Mouse (Mus musculus) cerebellum, postnatal 4 days (tissue): ENCODE results near the gene Zfp609.

Experiments
- DNase-seq, 2 experiments: peaks; one replicate each; pipeline ENCODE4 v3.0.0; 2022; ENCODE audit warnings: low spot score in 2 of 2, mixed read lengths in 1 of 2

Gene Zfp609

DNA sequence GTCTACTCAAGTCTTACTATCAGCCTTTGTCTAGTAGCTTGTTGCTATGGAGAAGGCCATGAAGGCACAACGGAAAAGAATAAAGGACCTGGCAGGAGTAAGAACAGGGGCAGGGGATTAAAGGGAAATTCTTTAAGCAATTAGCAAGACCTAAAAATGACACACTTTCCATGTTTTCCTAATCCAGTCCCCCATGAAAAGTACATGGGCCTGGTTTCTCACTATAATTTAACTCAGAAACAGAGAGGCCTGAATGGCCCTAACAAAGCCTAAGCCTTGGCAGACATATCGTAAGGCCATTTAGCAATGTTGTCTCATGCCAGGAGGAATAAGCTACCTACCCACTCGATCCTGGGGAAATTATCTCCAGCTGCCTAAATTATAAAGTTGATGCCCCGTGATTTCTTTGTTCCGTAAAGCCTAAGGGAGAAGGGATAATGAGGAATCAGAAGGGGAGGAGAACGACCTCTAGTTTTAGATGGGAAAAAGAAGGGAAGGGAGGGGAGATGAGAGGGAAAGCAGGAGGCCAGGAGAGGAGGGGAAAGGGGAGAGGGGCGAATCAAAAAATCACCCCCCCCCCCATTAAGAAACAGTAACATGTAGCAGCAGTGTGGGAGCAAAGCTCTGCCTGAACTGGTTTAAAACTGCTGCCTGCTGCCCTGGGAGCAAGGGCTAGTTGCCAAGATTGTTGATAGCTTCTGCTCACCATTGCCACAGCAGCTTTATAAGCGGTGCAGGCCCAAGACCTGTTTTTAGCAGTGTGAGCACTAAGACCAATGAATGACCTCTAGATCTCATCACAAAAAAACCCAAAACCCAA, 102.7 kb downstream of the Zfp609 start:
- DNase-seq, result peak in 1 of 2 experiments; percentile 30

DNA sequence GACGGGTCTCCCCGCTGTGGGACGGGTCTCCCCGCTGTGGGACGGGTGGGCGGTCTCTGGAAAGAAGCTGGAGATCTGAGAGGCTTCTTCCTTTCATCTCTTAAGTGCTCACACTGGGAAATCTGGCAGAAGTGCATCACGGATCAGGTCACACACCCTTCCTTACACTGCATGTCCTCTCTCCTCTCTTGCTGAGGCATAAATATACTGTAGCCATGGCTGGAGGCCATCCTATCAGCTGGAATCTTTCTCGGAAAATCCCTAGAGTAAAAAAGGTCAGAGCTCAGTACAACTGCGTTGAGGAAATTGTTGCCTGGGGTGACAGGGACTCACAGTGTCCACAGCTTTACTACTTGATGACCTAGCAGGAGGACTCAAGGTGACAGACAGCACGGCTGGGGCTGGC, 106.2 kb downstream of the Zfp609 start:
- no peak for DNase-seq

DNA sequence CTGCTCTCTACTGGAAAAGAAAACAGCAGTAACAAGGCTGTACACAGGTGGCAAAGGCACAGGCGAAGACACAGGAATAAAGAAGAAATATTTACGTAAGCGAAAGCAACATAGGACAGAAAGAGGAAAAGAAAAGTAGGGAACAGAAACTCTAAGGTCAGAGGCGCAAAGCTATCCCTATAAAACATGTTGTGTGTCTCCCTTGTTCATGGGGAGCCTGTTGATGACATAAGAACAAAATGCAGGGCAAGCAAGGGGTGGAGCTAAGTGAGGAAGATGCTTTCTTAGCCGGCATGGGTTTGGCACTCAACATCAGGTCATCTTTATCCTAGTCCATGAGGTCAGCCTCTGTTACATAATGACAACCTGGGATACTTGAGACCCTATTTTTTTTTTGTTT, 109.2 kb downstream of the Zfp609 start:
- DNase-seq, result no peak

DNA sequence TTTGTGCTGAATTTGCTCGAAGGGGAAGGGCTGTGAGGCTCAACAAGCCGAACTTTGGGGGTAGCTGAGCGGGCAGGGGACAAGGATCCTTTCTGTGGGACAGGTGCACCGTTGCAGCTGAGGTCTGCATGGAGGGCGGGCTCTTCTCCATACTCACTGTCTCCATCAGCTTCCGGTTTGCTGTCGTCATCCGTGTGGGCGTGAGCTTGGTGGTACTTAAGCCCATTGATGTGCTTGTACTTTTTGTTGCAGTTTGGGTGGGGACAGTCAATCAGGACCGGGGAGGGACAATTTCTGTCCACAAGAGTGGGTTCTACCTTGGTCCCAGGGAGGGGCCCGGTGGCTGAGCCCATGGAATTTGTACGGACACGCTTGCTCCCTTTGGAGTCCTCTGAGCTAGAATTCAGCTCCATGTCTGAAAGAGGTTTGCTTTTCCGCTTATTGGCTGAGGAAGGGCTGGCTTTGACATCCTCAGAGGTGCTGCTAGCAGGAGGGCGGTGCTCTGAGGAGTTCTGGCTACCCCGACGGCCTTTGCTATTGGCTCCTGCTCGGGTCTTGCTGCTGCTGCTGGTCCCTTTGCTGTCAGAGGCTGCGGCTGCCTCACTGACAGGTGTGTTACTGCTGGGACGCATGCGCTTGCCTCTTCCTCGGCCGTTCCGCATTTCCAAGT, 123.3 kb downstream of the Zfp609 start:
- no peak for DNase-seq

DNA sequence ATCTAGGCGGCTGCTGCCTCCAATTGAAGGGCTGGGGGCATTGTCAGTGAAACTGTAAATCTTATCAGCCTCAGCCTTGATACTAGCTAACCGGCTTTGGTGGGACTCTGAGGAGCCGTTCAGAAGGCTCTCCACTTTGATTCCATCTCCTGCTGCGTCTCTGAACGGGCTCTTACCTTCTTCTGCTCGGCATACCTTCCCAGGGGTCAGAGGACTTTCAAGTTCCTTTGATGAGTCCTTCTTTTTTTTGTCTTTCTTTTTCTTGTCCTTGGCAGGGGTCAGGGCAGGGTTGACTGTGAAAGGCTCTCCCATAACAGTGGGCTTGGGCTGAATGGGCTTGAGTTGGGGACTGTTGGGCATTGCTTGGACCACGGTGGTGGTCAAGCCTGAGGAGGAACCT, 124.1 kb downstream of the Zfp609 start:
- DNase-seq, result no peak

DNA sequence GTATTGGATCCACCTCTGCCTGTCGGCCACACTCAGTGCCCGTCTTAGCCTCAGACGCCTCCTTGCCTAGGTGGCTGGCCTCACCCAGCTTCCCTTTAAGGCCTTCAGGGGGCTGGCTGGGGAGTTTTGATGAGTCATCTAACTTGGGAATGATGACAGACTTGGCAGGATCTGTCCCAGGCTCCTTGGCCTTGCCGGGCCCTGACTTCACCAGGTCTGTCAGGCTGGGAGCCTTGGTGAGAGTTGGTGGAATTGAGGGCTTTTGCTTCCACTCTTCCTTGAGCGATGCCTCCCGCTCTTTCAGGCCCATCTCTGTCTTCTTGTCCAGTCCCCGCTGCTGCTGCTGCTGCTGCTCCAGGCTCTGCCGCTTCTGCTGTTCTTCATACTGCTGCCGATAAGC, 125.1 kb downstream of the Zfp609 start:
- DNase-seq, result no peak

DNA sequence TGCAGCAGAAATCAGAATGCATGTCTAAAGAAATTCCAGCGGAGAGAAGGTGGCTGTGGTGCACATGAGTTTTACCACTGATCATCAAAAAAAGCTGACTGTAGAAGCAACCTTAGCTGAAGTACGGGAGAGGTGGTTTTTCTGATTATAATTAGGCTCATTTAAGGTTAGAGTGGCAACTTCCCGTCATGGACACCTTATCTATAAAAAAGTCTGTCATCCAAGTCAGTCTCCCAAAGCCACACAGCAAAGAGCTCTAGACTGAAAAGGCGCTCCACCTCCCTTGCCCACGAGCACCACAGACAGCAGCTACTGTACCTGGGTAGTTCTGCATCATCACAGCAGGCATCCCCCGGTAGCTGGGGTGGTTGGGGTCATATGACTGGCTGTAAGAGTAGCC, 126.9 kb downstream of the Zfp609 start:
- no peak for DNase-seq

DNA sequence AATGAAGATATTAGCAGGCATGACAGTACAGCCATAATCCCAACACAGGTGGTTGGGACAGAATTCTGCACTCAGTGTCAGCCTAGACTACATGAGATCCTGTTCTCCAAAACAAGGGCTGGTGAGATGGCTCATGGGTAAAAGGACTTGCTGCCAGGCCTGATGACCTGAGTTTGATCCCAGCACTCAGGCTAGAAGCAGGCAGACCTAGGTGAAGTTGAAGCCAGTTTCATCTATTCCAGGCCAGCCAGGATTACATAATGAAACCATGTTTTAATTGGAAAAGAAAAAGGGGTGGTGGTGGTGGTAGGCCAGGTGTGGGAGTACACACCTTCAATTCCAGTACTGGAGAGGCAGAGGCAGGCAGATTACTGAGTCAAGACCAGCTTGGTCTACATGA, 129.4 kb downstream of the Zfp609 start:
- no peak for DNase-seq

DNA sequence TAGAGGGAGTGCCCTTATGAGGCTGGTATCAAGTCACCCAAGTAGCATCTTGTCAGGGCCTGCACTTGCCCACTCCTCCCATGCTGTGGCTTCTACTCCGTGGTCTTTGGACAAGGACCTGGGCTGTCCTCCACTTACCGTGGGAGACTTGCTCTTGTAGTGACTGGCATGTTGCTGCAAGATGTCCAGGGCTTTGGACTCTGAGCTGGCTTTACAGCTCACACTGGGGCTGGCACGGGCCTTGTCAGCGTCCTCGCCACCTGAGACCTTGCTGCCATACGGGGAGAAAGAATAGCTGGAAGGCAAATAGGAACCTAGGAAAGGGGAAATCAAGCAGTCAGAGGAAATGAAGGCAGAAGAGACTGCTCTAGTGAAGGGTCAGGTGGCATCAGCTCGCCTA, 130.0 kb downstream of the Zfp609 start:
- DNase-seq, result no peak

DNA sequence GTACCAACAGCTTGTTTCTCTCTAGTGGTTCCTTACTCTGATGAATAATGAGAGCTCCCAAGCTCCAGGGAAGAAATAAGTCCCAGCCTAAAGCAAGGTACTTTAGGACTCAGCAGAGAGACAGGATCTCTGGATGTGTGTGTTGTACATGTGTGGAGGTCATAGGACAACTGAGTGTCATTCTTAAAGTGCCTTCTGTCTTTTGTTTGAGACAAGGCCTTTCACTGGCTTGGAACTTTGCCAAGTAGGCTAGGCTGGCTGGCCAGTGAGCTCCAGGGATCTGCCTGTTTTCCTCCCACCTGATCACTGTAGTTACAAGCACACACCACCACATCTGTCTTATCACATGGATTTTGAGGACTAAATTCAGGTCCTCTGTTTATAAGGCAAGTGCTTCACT, 131.0 kb downstream of the Zfp609 start:
- no peak for DNase-seq

DNA sequence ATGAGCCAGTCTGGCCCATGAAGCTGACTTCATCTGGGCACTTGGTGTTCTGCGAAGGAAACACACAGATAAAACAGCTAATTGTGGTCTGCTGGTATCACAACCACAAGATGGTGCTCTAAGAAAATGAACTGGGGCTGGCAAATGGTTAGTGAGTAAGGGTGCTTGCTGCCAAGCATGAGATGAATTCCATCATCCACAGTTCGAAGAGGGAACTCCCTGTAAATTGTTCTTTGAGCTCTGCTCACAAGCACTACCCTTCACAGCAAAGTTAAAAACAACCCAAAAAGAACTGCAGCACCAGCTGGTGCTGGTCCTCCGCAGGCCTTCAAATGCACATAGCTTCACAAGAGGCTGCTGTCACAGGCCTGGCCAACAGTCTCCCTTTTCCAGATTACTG, 131.7 kb downstream of the Zfp609 start:
- no peak for DNase-seq

DNA sequence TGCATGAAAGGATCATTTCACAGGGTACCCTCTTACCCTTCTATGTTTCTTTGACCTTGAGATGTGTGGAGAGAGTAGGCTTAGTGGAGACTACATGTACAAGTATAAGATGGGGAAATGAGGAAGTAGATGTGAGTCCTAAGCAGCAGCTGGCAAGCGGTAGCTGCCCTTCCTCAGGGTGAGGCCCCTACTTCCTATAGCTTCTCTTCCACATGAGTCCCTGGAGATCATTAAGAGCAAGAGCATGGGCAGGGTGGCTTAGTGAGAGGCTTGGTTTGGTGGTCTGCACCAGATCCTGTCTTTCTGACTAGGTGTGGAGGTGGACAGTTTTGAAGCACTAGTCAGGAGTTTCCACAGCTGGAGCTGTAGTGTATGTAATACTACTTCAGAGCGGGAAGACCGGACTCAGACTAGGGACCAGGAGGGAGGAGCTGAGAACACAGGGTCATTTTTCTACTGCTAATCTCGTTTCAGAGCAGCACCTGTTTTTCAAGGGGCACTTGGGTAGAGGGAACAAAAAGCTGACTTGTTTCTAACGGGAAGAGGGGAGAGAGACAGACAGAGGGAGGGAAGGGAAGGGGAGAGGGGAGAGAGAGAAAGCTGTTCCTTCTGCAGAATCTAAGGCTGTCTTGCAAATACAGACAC, 134.3 kb downstream of the Zfp609 start:
- no peak for DNase-seq

DNA sequence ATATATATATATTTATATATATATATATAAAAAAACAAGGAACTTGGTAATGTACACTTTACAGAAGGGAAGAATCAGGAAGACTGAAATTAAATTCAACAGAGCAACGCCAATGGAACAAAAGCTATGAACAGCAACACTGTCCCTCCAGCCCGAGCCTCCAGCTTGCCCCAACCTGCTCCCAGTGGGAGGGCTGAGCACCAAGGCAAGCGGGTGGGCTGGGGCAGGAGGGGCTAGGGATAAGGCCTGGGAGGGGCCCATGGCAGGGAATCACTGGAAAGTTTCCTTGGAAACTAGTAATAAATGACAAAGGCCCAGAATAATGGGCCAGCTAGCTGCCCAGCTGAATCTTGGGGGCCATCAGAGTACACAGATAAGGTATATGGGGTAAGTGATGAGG, 134.9 kb downstream of the Zfp609 start:
- DNase-seq, result no peak

DNA sequence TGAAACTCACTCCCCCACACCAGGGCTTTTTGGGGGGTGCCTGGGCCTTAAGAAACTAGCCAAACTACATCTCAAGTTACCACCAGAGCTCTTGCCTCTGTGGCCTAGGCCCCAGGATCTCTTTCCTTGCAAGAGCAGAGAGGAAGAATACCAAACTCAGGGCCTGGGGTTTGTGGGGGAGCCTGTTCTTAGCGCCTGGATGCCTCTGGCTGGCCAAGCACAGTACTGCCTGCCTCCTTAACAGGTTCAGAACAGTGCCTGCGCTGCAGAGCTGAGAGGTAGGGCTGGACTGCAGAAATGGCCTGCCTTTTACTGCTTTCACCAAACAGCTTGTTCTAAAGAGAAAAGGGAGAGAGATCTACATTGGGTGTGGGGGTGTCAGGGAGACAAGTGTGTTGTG, 137.5 kb downstream of the Zfp609 start:
- peak in 1 of 2 experiments; percentile 11 for DNase-seq

DNA sequence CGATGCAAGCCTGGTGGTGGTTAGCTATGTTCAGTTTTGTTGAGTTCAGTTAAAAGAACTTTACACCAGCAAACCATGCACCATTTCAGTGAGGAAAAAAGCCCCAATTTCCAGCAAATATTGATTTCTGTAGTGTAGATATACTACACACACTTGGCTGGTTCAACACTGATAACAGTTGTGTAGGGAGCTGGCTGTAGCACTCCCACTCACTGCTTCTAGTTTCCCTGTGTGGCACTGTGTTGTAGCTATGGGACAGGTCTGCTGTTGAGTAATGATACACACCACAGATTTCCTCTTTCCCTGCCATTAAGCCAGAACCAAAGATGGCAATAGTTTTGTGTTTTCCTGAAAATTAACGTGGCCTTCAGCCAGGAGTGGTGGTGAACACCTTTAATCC, 142.7 kb downstream of the Zfp609 start:
- no peak for DNase-seq

DNA sequence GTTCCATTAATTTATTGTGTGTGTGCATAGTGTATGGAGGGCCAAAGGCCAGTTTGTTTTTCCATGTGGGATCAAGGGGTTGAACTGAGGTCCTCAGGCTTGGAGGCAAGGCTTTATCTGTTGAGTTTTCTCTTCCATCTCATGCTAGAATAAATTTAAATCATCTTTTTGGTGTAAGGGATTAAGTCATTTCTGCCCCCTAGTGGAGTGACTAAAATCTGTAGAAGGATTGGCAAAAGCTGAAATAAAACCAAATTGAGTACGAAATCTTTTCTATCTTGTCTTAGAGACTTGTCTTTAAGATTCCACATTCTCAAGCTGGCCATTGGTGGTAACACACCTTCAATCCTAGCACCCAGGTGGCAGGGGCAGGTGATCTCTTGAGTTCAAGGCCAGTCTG, 144.4 kb downstream of the Zfp609 start:
- DNase-seq, result no peak

DNA sequence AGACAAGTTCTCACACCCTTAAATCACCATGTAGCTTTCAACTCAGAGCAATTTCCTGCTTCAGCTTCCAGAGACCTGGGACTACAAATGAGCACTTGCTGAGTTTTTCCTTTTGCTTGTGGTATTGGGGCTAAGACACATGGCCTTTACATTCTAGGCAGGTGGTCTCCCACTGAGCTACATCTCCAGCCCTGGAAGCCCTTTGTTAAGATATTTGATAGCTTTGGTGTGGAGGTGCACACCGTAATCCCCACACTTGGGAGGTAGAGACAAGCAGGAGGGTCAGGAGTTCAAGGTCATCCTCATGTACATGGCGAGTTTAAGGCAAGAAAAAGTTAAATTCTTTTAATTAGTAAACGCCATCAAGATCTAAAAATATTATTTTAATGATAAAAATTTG, 145.2 kb downstream of the Zfp609 start:
- DNase-seq, result no peak

DNA sequence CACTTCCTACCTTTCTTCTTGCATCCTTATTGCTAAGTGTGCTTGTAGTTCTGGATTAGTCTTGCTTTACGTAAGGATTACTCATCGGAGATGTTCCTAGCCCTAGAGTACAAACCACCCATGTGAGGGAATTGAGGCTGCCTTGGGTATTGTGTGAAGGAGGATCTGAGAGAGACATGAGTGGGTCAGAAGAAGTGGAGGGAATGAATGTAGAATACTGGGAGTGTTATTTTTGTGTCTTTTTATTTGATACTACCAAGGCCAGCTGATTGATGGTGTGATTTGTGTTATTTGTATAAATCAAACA, 145.8 kb downstream of the Zfp609 start:
- no peak for DNase-seq

DNA sequence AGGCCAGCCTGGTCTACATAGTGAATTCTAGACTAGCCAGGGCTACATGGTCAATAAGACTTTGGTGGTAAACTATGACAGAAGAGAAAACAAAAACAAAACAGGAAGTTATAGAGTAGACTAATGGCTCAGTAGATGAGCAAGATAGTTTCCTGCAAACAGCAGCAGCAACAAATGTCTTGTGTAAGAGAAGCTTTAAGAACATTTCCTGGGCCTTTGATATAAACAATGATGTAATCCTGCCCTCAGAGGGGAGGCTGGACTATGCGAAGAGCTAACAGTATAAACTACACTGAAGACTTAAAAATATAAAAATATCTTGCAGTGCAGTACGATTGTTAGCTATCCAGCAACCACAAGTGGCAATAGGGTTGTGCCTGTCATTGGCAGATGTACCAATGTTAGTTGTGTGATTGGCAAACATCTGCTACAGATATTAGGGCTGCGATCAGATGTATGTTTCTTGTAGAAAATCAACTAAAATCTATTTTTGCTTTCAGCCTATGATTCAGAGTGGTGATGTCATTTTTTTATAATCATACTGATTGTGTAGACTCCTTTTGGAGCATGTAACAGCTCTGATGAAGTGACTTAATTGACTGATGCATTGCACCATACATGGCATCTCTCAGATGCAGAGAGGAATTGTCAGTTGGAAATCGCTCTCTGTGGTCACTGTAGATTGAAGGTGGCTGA, 146.3 kb downstream of the Zfp609 start:
- DNase-seq, result no peak

DNA sequence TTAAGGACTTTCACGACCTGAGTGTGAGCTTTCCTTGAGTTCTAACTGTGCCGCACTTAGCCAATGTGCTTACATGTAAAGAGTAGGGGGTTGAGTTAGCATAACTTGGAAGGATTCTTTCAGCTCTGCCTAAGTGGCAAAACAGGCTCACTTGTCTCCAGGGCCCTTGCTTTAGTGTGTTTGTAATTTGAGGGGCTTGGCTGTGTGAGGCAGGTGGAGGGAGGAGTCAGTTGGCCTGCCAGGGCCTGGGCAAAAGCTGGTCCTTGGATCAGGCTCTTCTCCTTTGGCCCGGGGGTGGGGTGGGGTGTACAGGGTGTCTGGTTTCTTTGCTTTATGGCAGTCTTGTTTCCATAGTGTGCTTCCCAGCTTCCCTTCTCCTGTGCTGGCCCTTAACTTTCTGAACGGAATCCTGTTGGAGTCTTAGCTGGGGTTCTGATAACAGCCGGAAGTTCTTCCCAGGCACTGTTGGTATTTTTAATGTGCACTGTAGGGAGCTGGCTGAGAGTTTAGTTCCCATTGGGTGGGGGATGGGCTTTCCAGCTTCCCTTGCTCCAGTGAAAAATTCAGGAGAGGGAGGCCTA, 148.1 kb downstream of the Zfp609 start:
- DNase-seq, result no peak

DNA sequence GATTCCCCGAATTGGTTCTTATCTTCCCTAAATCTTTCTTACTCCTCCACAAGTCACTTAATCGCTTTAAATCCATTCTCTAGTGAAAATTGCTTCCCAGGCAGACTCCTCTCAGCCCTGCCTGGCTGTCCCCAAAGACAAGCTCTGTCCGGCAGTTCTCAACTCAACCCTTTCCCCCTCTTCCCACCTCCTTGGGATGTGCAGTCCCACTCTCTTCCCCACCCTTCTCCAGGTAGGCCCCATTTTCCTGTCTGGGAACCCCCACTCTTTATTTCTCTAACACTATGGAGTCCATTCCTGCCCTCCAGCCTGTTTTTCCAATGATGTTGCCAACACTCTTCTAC, 150.3 kb downstream of the Zfp609 start:
- no peak for DNase-seq

DNA sequence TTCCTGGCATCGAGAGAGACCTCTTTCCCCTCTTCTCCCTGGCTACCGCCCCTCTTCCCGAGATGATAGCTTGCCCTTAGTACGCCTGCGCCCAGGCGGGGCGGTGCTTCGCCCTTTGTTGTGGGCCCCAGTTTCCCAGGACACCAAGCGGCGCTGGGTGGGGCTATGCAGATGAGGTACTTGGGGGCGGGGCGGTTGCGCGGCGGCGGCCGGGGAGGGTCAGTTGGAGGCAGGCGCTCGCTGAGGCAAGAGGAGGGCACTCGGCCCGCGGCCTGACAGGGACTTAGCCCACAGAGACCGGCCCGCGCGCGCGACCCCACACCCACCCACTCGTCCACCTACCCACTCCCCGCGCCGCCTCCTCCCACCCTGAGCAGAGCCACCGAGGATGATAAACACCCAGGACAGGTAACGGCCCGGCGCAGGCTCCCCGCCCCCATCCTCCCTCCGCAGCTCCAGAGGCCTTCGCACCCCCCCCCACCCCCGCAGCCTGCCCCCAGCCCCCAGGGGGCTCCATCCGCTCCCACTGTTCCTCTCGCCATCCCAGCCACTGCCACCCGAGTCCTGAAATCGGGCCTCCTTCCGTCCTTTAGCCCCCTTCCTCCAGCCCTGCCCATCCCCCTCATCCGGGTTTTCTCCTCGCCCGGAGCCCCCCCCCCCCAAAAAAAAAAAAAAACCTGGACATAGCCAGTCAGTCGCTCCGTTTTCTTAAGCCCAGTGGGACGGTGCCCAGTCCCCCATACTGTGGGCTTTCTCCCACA, 150.8 kb downstream of the Zfp609 start:
- DNase-seq, result peak; percentile 95 to 97
